Mouse (Mus musculus) spleen, adult 2 months (tissue): ENCODE measurements at regions not wholly inside any gene's neighbourhood (a gene's known extent, or its start where the extent isn't known, plus 50 kb on each side); places are given as distances from the start of the nearest gene placed in this dataset.

ENCODE experiments used
- DNase-seq, 2 experiments: peaks; one replicate each; pipeline versions ENCODE4 v3.0.0 to v3.0.0-alpha.2; 2012 to 2021; ENCODE audit warnings: low spot score in 2 of 2, low read depth in 1 of 2
- H3K27ac ChIP-seq: fragments of 200-500 bp; 2 replicates; pipeline ENCODE4 v1.5.1; 2012; ENCODE audit warnings: low read length, inconsistent platforms; ENCODE audit not compliant: insufficient read depth
- H3K27me3 ChIP-seq: fragments of 200-500 bp; 2 replicates; pipeline ENCODE4 v1.6.1; 2012; ENCODE audit warnings: mild to moderate bottlenecking, moderate library complexity, low read length, inconsistent platforms; ENCODE audit not compliant: control insufficient read depth, insufficient read depth
- H3K36me3 ChIP-seq: fragments of 200-500 bp; 2 replicates; pipeline ENCODE4 v1.6.1; 2012; ENCODE audit warnings: mild to moderate bottlenecking, low read length, inconsistent platforms; ENCODE audit not compliant: control insufficient read depth, insufficient read depth
- H3K4me1 ChIP-seq: fragments of 200-500 bp; 2 replicates; pipeline ENCODE4 v1.6.1; 2011; ENCODE audit warnings: inconsistent platforms; ENCODE audit not compliant: control insufficient read depth, insufficient read depth, insufficient read length
- H3K4me3 ChIP-seq: fragments of 200-500 bp; 2 replicates; pipeline ENCODE4 v1.5.1; 2011; ENCODE audit warnings: mild to moderate bottlenecking, inconsistent platforms; ENCODE audit not compliant: insufficient read depth, insufficient read length; ENCODE audit errors: extremely low read depth
- CTCF ChIP-seq: fragments of 200-500 bp; IDR thresholded peaks from 2 replicates; pipeline ENCODE4 v1.5.1; 2011; ENCODE audit warnings: mild to moderate bottlenecking, inconsistent platforms; ENCODE audit not compliant: insufficient read depth, insufficient read length, insufficient replicate concordance; ENCODE audit errors: extremely low read depth
- POLR2A ChIP-seq: fragments of 200-500 bp; IDR thresholded peaks from 2 replicates; pipeline ENCODE4 v1.6.1; 2011; ENCODE audit warnings: low read depth, low read length, inconsistent platforms
- WGBS: fragments of 180-500 bp; shearing (Covaris S2); methylation state at CpG from one replicate; pipeline ENCODE4 v1.1.7; 2018; 5-methylcytosine and 5-hydroxymethylcytosine counted together

GRCm38 (mm10) chr9:83253789-83254188 lies 107.3 kb upstream of the Hmgn3 start:
- Histone ChIP-seq H3K27ac (no peak overlapping the region), H3K36me3 (no peaks in the 10 kb centered on the region), H3K4me1 (no peaks in the 10 kb centered on the region; the same call in 1 of the 2 replicates), H3K4me3 (no peak overlapping the region), H3K27me3 (no peaks in the 10 kb centered on the region)
- WGBS = 94% methylated on average over 11 of the region's 11 CpGs
- DNase-seq = no peak
- no peak for TF ChIP-seq POLR2A
- TF ChIP-seq CTCF = no peak

- TF ChIP-seq POLR2A (no peak), CTCF (no peak)
- no peak overlapping the region for H3K4me3 ChIP-seq
- DNase-seq = no peak
- no peaks in the 10 kb centered on the region for H3K27me3 ChIP-seq
- H3K4me1 ChIP-seq = no peaks in the 10 kb centered on the region
- WGBS = 87% methylated on average over 5 of the region's 5 CpGs
- H3K36me3 ChIP-seq = no peaks in the 10 kb centered on the region
- no peak overlapping the region for H3K27ac ChIP-seq
These were observed 105.3 kb upstream of the Hmgn3 start for GRCm38 (mm10) chr9:83251793-83252192.

GRCm38 (mm10) chr9:83249871-83250270 lies 103.4 kb upstream of the Hmgn3 start:
- Histone ChIP-seq H3K4me3 (no peak overlapping the region), H3K27ac (no peak overlapping the region), H3K4me1 (no peaks in the 10 kb centered on the region), H3K27me3 (no peaks in the 10 kb centered on the region), H3K36me3 (no peaks in the 10 kb centered on the region)
- no peak for DNase-seq
- TF ChIP-seq POLR2A (no peak), CTCF (no peak)
- WGBS = 96% methylated on average over 5 of the region's 5 CpGs

GRCm38 (mm10) chr9:83248164-83248730 lies 101.8 kb upstream of the Hmgn3 start:
- no peak overlapping the region for H3K27ac ChIP-seq
- H3K4me3 ChIP-seq = no peak overlapping the region
- H3K27me3 ChIP-seq = no peaks in the 10 kb centered on the region
- no peak for DNase-seq
- no peak for TF ChIP-seq POLR2A
- no peak for TF ChIP-seq CTCF
- H3K36me3 ChIP-seq = no peaks in the 10 kb centered on the region
- no peaks in the 10 kb centered on the region for H3K4me1 ChIP-seq
- 65% methylated on average over 2 of the region's 2 CpGs for WGBS

GRCm38 (mm10) chr9:83247066-83247668 lies 100.7 kb upstream of the Hmgn3 start:
- no peak for TF ChIP-seq CTCF
- no peak for TF ChIP-seq POLR2A
- Histone ChIP-seq H3K27ac (no peak overlapping the region), H3K27me3 (no peaks in the 10 kb centered on the region), H3K36me3 (no peaks in the 10 kb centered on the region), H3K4me1 (no peaks in the 10 kb centered on the region), H3K4me3 (no peak overlapping the region)
- no peak for DNase-seq
- 85% methylated on average over 12 of the region's 12 CpGs for WGBS

- 82% methylated on average over 4 of the region's 4 CpGs for WGBS
- no peak overlapping the region for H3K27ac ChIP-seq
- H3K4me1 ChIP-seq = no peaks in the 10 kb centered on the region
- DNase-seq = no peak
- TF ChIP-seq CTCF = no peak
- no peak for TF ChIP-seq POLR2A
- H3K36me3 ChIP-seq = no peaks in the 10 kb centered on the region
- no peaks in the 10 kb centered on the region; the same call in 1 of the 2 replicates for H3K27me3 ChIP-seq
- H3K4me3 ChIP-seq = no peak overlapping the region
These were observed 94.6 kb upstream of the Hmgn3 start for GRCm38 (mm10) chr9:83241119-83241518.

- WGBS = 83% methylated on average over 10 of the region's 10 CpGs
- Histone ChIP-seq H3K4me3 (no peak overlapping the region), H3K4me1 (no peaks in the 10 kb centered on the region), H3K36me3 (no peaks in the 10 kb centered on the region), H3K27me3 (no peaks in the 10 kb centered on the region; the same call in 1 of the 2 replicates), H3K27ac (no peak overlapping the region)
- no peak for DNase-seq
- no peak for TF ChIP-seq POLR2A
- no peak for TF ChIP-seq CTCF
These were observed 92.6 kb upstream of the Hmgn3 start for GRCm38 (mm10) chr9:83239097-83239496.
